Mouse (Mus musculus) lung, embryonic 14.5 days (tissue): ENCODE data around the gene Galnt17. TPM values are rescaled to one million over a fixed set of nuclear protein-coding genes. Genes with fewer than 3 reads are reported as not detected.

Experiments
- ATAC-seq: fragments of 200-750 bp; cut with Nextera tagmentation; 2 replicates; pipeline ENCODE4 v1.8.0; 2017; ENCODE audit warnings: mild to moderate bottlenecking, moderate TSS enrichment, moderate library complexity; ENCODE audit not compliant: insufficient read depth
- DNase-seq: peaks from one replicate; pipeline ENCODE4 v3.0.0-alpha.2; 2015
- H3K27ac ChIP-seq: fragments of 300-500 bp; sonication (generic); 2 replicates; pipeline ENCODE4 v1.5.1; 2014; ENCODE audit warnings: low read depth, mild to moderate bottlenecking, moderate library complexity
- H3K27me3 ChIP-seq: fragments of 300-500 bp; sonication (generic); 2 replicates; pipeline ENCODE4 v1.6.1; 2014; ENCODE audit warnings: low read length, control low read depth; ENCODE audit not compliant: insufficient read depth
- H3K36me3 ChIP-seq: fragments of 300-500 bp; sonication (generic); 2 replicates; pipeline ENCODE4 v1.6.1; 2014; ENCODE audit warnings: control low read depth; ENCODE audit not compliant: insufficient read depth
- H3K4me1 ChIP-seq: fragments of 300-500 bp; sonication (generic); 2 replicates; pipeline ENCODE4 v1.6.1; 2014; ENCODE audit warnings: antibody characterized with exemption, control low read depth; ENCODE audit not compliant: insufficient read depth
- H3K4me2 ChIP-seq: fragments of 300-500 bp; sonication (generic); 2 replicates; pipeline ENCODE4 v1.6.1; 2014; ENCODE audit warnings: mild to moderate bottlenecking
- H3K4me3 ChIP-seq: fragments of 300-500 bp; sonication (generic); 2 replicates; pipeline ENCODE4 v1.5.1; 2014; ENCODE audit warnings: low read depth, low read length
- H3K9ac ChIP-seq: fragments of 300-500 bp; sonication (generic); 2 replicates; pipeline ENCODE4 v1.6.1; 2014
- H3K9me3 ChIP-seq: fragments of 300-500 bp; sonication (generic); 2 replicates; pipeline ENCODE4 v1.6.1; 2016; ENCODE audit warnings: low read depth, low read length, control low read depth
- CTCF ChIP-seq: IDR thresholded peaks from 2 replicates; pipeline ENCODE4 v1.5.1; 2016; ENCODE audit warnings: antibody characterized with exemption, low read depth
- WGBS: fragments of 180-500 bp; shearing (Covaris S2); extraction: QIAGEN DNeasy Blood & Tissue Kit; methylation state at CpG from one replicate; pipeline ENCODE4 v1.1.7; 2014; 5-methylcytosine and 5-hydroxymethylcytosine counted together
- polyA plus RNA-seq: library from polyadenylated mRNA; unstranded; fragments of >200 nt; fragmentation: Nextera tagmentation; extraction: Ambion mirVana; gene quantifications from 2 replicates; pipeline ENCODE4 v1.2.1, GENCODE M21; 2014

Gene Galnt17
- polyA plus RNA-seq, 1 experiment from 2014 or later = 1.2 TPM

DNA sequence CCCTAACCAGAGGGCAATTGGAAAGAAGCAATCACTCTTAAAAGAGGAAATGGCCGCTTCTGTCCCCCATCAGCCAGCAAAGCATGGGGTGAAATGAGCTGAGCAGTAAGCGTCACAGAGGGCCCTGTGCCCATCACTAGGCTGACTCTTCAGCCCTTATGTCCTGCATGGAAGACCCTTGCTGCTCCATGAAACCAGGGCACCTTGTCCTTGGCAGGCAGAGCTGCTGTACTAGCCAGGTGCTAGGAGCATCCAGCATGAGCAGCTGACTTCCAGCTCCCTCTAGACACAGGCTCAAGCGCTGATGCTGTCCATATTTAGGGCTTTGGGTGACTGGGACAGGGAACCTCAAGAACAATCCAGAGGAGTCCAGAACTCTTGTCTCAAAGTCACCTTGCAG lies 432.9 kb downstream of the Galnt17 start:
- Histone ChIP-seq H3K36me3 (no peaks in the 10 kb centered on the region), H3K27ac (no peak overlapping the region), H3K9ac (no peak overlapping the region), H3K9me3 (0 out of 2 replicates have a peak, but pooled peaks cover 7% of the 10 kb centered on the region), H3K4me3 (no peak overlapping the region), H3K4me2 (no peak overlapping the region), H3K27me3 (no peaks in the 10 kb centered on the region), H3K4me1 (no peaks in the 10 kb centered on the region)
- WGBS = 94% methylated on average over 3 of the region's 3 CpGs
- ATAC-seq (no peak), DNase-seq (no peak)
- TF ChIP-seq CTCF = no peak

DNA sequence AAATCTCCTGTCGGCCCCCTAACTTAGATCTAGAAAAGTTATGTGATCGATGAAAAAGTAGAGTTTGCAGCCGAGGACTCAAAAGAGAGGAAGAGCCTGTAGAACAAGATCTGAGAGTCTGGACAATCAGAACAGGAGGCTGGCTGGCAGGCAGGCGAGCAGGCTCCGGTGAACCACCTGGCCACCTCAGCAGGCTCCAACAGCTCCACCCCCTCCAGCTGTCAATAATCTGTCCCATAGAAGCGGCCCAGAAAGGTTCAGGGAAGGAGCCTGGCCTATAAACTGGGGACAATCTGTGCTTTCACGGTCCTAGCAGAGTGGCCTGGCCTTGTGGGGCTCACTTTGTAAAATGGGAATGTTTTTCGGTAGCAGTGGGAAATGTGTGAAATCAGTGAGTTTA lies 437.2 kb downstream of the Galnt17 start:
- no peak for ATAC-seq
- Histone ChIP-seq H3K9me3 (no peaks in the 10 kb centered on the region), H3K36me3 (no peaks in the 10 kb centered on the region), H3K4me1 (no peaks in the 10 kb centered on the region), H3K4me2 (no peak overlapping the region), H3K4me3 (no peak overlapping the region), H3K9ac (no peak overlapping the region), H3K27ac (no peak overlapping the region), H3K27me3 (no peaks in the 10 kb centered on the region)
- WGBS = 43% methylated on average over 8 of the region's 8 CpGs
- no peak for TF ChIP-seq CTCF
- no peak for DNase-seq

DNA sequence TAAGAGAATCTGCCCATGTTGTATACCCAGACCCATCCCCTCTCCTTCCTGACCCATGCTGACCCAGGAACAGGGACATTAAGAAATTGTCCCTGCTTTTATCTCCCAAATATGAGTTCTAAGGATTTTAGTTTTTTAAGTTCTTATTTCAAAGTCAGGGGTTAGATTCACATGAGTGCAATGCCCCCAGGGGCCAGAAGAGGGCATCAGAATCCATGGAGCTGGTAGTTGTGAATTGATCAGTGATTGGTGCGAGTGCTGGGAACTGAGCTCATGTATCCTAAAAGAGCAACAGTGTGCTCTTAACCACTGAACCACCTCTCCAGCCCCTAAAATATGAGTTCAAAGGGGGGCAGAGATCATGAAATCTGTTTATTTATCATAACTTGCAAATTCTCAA lies 438.4 kb downstream of the Galnt17 start:
- no peak overlapping the region for H3K4me3 ChIP-seq
- DNase-seq = peak; percentile 14
- no peaks in the 10 kb centered on the region for H3K36me3 ChIP-seq
- H3K9me3 ChIP-seq = no peaks in the 10 kb centered on the region
- 67% methylated on average over 1 of the region's 1 CpGs for WGBS
- no peak overlapping the region for H3K4me2 ChIP-seq
- no peak overlapping the region for H3K27ac ChIP-seq
- H3K27me3 ChIP-seq = no peaks in the 10 kb centered on the region
- no peaks in the 10 kb centered on the region for H3K4me1 ChIP-seq
- ATAC-seq = no peak
- H3K9ac ChIP-seq = no peak overlapping the region
- TF ChIP-seq CTCF = peak; percentile 51

DNA sequence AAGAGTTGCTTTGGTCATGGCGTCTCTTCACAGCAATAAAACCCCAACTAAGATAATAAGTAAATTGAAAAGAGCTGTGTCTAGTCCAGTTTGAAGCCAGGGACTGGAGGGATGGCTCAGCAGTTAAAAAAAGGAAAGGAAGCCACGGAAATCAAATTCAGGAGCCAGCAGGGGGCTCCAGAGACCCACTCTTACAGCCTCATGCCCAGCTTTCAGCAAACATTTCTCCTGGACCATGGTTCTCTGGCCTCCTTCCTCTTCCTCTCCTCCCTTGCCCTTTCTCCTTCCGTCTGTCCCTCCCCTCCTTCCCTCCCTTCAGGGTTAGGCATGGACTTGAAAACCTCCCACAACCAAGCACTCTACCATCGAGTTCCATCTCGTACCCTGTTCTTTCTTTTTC lies 446.0 kb downstream of the Galnt17 start:
- Histone ChIP-seq H3K4me2 (no peak overlapping the region), H3K27me3 (no peaks in the 10 kb centered on the region), H3K9ac (no peak overlapping the region), H3K4me1 (no peaks in the 10 kb centered on the region), H3K4me3 (no peak overlapping the region), H3K27ac (no peak overlapping the region), H3K9me3 (no peaks in the 10 kb centered on the region), H3K36me3 (no peaks in the 10 kb centered on the region)
- WGBS = 53% methylated on average over 5 of the region's 5 CpGs
- TF ChIP-seq CTCF = peak; percentile 75
- DNase-seq (peak; percentile 80), ATAC-seq (no peak)

DNA sequence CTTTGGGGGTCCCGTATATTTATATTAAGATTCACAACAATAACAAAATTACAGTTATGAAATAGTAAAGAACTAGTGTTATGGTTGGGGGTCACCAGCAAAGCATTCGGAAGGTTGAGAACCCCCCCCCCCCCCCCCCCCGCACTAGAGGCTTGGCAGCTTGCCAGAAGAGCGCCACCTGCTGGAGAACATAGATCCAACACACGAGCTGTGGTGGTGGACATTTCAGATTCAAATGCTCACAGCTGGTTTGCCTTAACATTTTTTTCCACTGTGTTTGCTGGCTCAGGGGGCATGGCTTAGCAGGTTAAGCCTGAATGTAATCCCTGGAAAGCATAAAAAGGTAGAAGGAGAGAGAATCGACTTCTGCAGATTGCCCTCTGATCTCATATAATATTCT lies 448.6 kb downstream of the Galnt17 start:
- Histone ChIP-seq H3K9ac (no peak overlapping the region), H3K4me3 (no peak overlapping the region), H3K4me1 (no peaks in the 10 kb centered on the region), H3K27me3 (no peaks in the 10 kb centered on the region), H3K4me2 (no peak overlapping the region), H3K36me3 (no peaks in the 10 kb centered on the region), H3K27ac (no peak overlapping the region), H3K9me3 (no peaks in the 10 kb centered on the region)
- 29% methylated on average over 6 of the region's 6 CpGs for WGBS
- ATAC-seq (no peak), DNase-seq (peak; percentile 16)
- TF ChIP-seq CTCF = peak; percentile 49

DNA sequence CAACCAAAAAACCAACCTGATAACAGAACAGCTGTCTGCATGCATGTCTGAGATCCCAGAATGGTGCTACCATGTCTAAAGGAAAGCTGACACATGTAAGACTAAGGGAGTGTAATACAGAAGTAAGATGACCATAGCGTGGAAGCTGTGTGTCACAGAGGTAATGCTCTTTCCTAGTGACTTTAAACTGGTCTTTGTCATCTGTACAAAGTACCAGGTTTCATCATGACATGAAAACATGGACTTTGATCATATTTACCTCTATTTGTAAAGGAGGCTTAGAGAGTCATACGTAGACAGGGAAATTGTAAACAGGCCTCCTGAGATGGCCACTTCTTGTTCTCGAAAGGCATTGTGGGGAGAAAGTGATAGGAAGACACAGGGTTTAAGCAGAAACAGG lies 449.6 kb downstream of the Galnt17 start:
- Histone ChIP-seq H3K4me1 (no peaks in the 10 kb centered on the region), H3K4me3 (no peak overlapping the region), H3K27me3 (no peaks in the 10 kb centered on the region), H3K4me2 (no peak overlapping the region), H3K36me3 (no peaks in the 10 kb centered on the region), H3K9me3 (no peaks in the 10 kb centered on the region), H3K9ac (no peak overlapping the region), H3K27ac (no peak overlapping the region)
- ATAC-seq (no peak), DNase-seq (no peak)
- no peak for TF ChIP-seq CTCF
- WGBS = 70% methylated on average over 3 of the region's 3 CpGs

DNA sequence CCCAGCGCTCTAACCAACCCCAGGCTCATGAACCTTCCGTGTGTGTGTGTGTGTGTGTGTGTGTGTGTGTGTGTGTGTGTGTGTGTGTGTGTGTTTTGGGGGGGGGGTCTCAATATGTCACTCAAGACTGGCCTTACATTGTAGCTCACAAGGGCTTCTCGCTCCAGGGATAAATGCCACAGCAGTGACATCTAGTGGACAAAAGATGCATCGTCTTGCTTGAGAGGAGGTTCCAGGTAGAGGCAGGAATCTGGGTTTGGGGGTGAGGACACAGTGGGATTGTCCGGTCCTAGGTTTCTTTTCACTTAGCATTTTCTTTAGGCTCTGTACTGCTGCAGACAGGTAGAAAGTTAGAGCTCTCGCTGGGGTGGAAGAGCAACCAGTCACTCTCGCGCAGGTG lies 450.1 kb downstream of the Galnt17 start:
- Histone ChIP-seq H3K4me1 (no peaks in the 10 kb centered on the region), H3K4me2 (no peak overlapping the region), H3K36me3 (no peaks in the 10 kb centered on the region), H3K9me3 (no peaks in the 10 kb centered on the region), H3K27me3 (no peaks in the 10 kb centered on the region), H3K27ac (no peak overlapping the region), H3K9ac (no peak overlapping the region), H3K4me3 (no peak overlapping the region)
- DNase-seq = peak; percentile 85
- TF ChIP-seq CTCF = peak; percentile 89
- 26% methylated on average over 8 of the region's 8 CpGs for WGBS
- ATAC-seq = 0 out of 2 replicates have a peak, but pooled peaks have one; percentile 54

DNA sequence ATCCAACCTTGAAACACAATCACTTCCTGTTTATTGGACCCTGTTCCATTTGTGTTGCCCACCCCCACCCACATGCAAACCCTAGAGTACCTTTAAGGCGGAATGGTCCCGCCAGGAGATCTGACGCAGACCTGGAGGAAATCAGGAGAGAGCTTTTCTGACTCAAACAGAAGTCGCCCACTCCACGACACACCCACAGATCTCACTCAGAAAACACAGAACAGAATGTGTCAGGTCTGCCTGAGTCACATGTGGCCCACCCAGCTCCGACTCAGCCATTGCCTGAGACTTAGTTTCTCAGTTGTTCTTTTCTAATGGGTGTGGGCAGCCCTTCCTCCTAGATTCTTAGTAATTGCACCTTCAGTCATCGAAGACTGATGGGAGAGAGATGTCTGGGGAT lies 453.9 kb downstream of the Galnt17 start:
- ATAC-seq = no peak
- Histone ChIP-seq H3K27me3 (no peaks in the 10 kb centered on the region), H3K4me2 (no peak overlapping the region), H3K27ac (no peak overlapping the region), H3K9ac (no peak overlapping the region), H3K4me3 (no peak overlapping the region), H3K36me3 (no peaks in the 10 kb centered on the region), H3K9me3 (no peaks in the 10 kb centered on the region), H3K4me1 (no peaks in the 10 kb centered on the region)
- WGBS = 77% methylated on average over 7 of the region's 7 CpGs
- TF ChIP-seq CTCF = no peak
- no peak for DNase-seq
